ENCODE assay signal across 25 mouse cellular contexts in the genomic region with DNA sequence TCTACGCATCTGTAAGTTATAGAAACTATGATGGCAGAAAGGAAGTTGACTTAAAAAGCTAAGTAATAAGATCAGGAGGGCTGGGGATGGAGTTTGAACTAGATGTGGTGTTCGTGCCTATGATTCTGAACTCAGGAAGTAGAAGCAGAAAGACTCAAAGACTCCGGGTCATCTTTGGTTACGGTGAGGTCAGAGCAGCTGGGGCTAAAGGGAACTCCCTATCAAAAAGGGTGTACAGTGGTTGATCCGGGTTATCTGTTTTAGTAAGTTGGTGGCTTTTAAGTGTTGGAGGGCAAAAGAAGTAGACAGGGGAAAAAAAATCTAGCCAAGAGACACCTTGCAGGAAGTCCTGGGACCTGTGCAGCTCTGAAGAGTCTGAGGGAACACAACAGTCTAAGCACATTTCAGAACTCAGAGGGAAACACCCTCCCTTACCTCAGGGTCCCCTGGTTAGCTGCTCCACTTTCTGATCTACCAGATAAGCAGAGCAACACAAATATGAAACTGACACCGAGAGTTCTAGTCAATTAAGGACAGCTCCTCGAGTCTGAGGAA. TPM values are rescaled to one million over a fixed set of nuclear protein-coding genes. Genes with fewer than 3 reads are reported as not detected.
DNase-seq lines count a peak whose midpoint lies in the region; ATAC-seq and TF ChIP-seq lines count a peak whose summit lies in the region.
"Had no signal": no experiment of that assay in that cellular context is flagged by ENCODE, and none has a peak within 500 bp of the region (broad histone marks: within the 10 kb centered on the region; RNA-seq: fewer than 3 reads in every experiment).

No protein-coding gene starts in this region.

- no peaks in the 10 kb centered on the region for H3K27me3 ChIP-seq in midbrain, postnatal 0 days (ENCODE audit: insufficient read depth, low read length)
- H3K27me3 ChIP-seq in hindbrain, embryonic 14.5 days (ENCODE audit: control insufficient read depth, insufficient read depth, low read length) = no peaks in the 10 kb centered on the region
- H3K27me3 ChIP-seq: forebrain, embryonic 13.5 days; limb, embryonic 13.5 days; liver, embryonic 12.5 days; midbrain, embryonic 15.5 days; neural tube, embryonic 13.5 days had no signal

- H3K9ac ChIP-seq in midbrain, postnatal 0 days (replicated peaks; ENCODE audit: low read length, poor library complexity, severe bottlenecking) = no peak overlapping the region
- no peak overlapping the region for H3K9ac ChIP-seq in hindbrain, embryonic 14.5 days
- H3K9ac ChIP-seq: forebrain, embryonic 13.5 days; limb, embryonic 13.5 days; liver, embryonic 12.5 days; liver, postnatal 0 days; midbrain, embryonic 15.5 days; neural tube, embryonic 13.5 days had no signal

- TF ChIP-seq CTCF in midbrain, postnatal 0 days (IDR thresholded peaks at IDR 0.05) = no peak

- H3K9me3 ChIP-seq in midbrain, postnatal 0 days (ENCODE audit: low read length) = no peaks in the 10 kb centered on the region
- no peaks in the 10 kb centered on the region for H3K9me3 ChIP-seq in hindbrain, embryonic 14.5 days (ENCODE audit: control insufficient read depth, low read length)
- H3K9me3 ChIP-seq: forebrain, embryonic 13.5 days; limb, embryonic 13.5 days; liver, embryonic 12.5 days; midbrain, embryonic 15.5 days; neural tube, embryonic 13.5 days had no signal

- no peak overlapping the region for H3K4me2 ChIP-seq in midbrain, postnatal 0 days (ENCODE audit: low read depth, low read length, poor library complexity, severe bottlenecking)
- no peak overlapping the region for H3K4me2 ChIP-seq in hindbrain, embryonic 14.5 days (replicated peaks)
- H3K4me2 ChIP-seq: forebrain, embryonic 13.5 days; limb, embryonic 13.5 days; liver, embryonic 12.5 days; midbrain, embryonic 15.5 days; neural tube, embryonic 13.5 days had no signal

- H3K4me1 ChIP-seq in midbrain, postnatal 0 days (ENCODE audit: insufficient read depth, low read length) = no peaks in the 10 kb centered on the region
- H3K4me1 ChIP-seq in hindbrain, embryonic 14.5 days (replicated peaks; ENCODE audit: control insufficient read depth, insufficient read depth, low read length) = no peaks in the 10 kb centered on the region
- H3K4me1 ChIP-seq: forebrain, embryonic 13.5 days; limb, embryonic 13.5 days; liver, embryonic 12.5 days; midbrain, embryonic 15.5 days; neural tube, embryonic 13.5 days had no signal

- peaks cover 15% of the 10 kb centered on the region; the same call in 1 of the 2 replicates for H3K36me3 ChIP-seq in midbrain, postnatal 0 days (ENCODE audit: insufficient read depth, low read length)
- H3K36me3 ChIP-seq in hindbrain, embryonic 14.5 days (replicated peaks; ENCODE audit: control insufficient read depth, insufficient read depth) = peaks cover 13% of the 10 kb centered on the region; the same call in 1 of the 2 replicates
- H3K36me3 ChIP-seq: liver, embryonic 12.5 days; midbrain, embryonic 15.5 days had no signal

- WGBS in midbrain, postnatal 0 days = 91% methylated on average over 7 of the region's 7 CpGs
- 93% methylated on average over 7 of the region's 7 CpGs for WGBS in hindbrain, embryonic 14.5 days

- no peak overlapping the region for H3K27ac ChIP-seq in midbrain, postnatal 0 days (ENCODE audit: low read depth, low read length)
- no peak overlapping the region for H3K27ac ChIP-seq in hindbrain, embryonic 14.5 days
- H3K27ac ChIP-seq: forebrain, embryonic 13.5 days; hindbrain, postnatal 0 days; limb, embryonic 13.5 days; liver, embryonic 12.5 days; midbrain, embryonic 15.5 days; neural tube, embryonic 13.5 days had no signal

- H3K4me3 ChIP-seq in midbrain, postnatal 0 days (ENCODE audit: low read depth, low read length) = no peak overlapping the region
- no peak overlapping the region for H3K4me3 ChIP-seq in hindbrain, embryonic 14.5 days (replicated peaks; ENCODE audit: low read length)
- H3K4me3 ChIP-seq: forebrain, embryonic 13.5 days; limb, embryonic 13.5 days; liver, embryonic 12.5 days; midbrain, embryonic 15.5 days; myocyte; neural tube, embryonic 13.5 days had no signal

- peak; percentile 31 for DNase-seq in 416B (ENCODE audit: low read depth)
- DNase-seq in CD4-positive, CD25-positive, alpha-beta regulatory T cell, adult 2 months (ENCODE audit: low read depth, low spot score) = peak; percentile 64
- no peak for DNase-seq in adrenal gland, postnatal 36 days
- no peak for DNase-seq in midbrain, postnatal 0 days (ENCODE audit: low spot score)
- DNase-seq in hindbrain, embryonic 14.5 days (ENCODE audit: low spot score) = no peak
- DNase-seq: adrenal gland, adult 8-10 months; B cell, adult 2 months; cerebellum, adult 8-10 months; cerebellum, postnatal 36 days; gastrocnemius, postnatal 10 days; kidney, adult 11 months; kidney, postnatal 14 days; layer of hippocampus, adult 9-11 months; liver, postnatal 0 days; lung, postnatal 4 days; thymus, postnatal 36 days had no signal

- peak; percentile 89 for ATAC-seq in activated CD4-positive, CD25-positive, alpha-beta regulatory T cell, adult 4 months
- ATAC-seq in megakaryocyte progenitor cell, adult 5-6 weeks (replicated peaks; ENCODE audit: poor library complexity) = peak; percentile 24; the same call in 1 of the 2 replicates
- no peak for ATAC-seq in midbrain, postnatal 0 days (ENCODE audit: low FRiP score)
- no peak for ATAC-seq in hindbrain, embryonic 14.5 days (ENCODE audit: low FRiP score)
- ATAC-seq: forebrain, embryonic 13.5 days; hindbrain, postnatal 0 days; liver, embryonic 12.5 days; liver, postnatal 0 days; midbrain, embryonic 15.5 days had no signal

RNA-seq across cellular contexts. Expression of gene Nin, which starts 35.0 kb away (rescaled TPM):
- polyA plus RNA-seq in activated CD4-positive, CD25-positive, alpha-beta regulatory T cell, adult 4 months (2017; shearing (Covaris generic)) = 10 to 100 TPM; 19.2 to 24.3 TPM
- total RNA-seq in megakaryocyte progenitor cell, adult 5-6 weeks (2015) = 117 and 120 TPM in 2 replicates
- total RNA-seq in megakaryocyte progenitor cell, adult 5-6 weeks (2017) = 190 and 207 TPM in 2 replicates
- total RNA-seq in adrenal gland, postnatal 36 days (2021) = 10 to 100 TPM; 31.2 to 39.4 TPM
- 25.0 and 25.8 TPM in 2 replicates for total RNA-seq in midbrain, postnatal 0 days (2014; rRNA removed)
- polyA plus RNA-seq in midbrain, postnatal 0 days (2015; fragmentation: Nextera tagmentation; extraction: Ambion mirVana) = 4.9 and 7.9 TPM in 2 replicates
- 12.6 and 12.8 TPM in 2 replicates for polyA plus RNA-seq in hindbrain, embryonic 14.5 days (2014; fragmentation: Nextera tagmentation; extraction: Ambion mirVana)

Comparison
In these comparisons a context has a peak if more than half of its experiments do, and no peak if none do; other contexts are left out.
1. DNase-seq: peak in 416B (single experiment) and CD4-positive, CD25-positive, alpha-beta regulatory T cell, adult 2 months (single experiment); none in adrenal gland, postnatal 36 days (0 of 2), midbrain, postnatal 0 days (single experiment) and hindbrain, embryonic 14.5 days (single experiment).
2. ATAC-seq: peak in activated CD4-positive, CD25-positive, alpha-beta regulatory T cell, adult 4 months (single experiment) and megakaryocyte progenitor cell, adult 5-6 weeks (single experiment); none in midbrain, postnatal 0 days (single experiment) and hindbrain, embryonic 14.5 days (single experiment).